Mouse (Mus musculus) ES-E14 (cell line): ENCODE data around the gene Zer1.

ENCODE experiments used
- CHD2 ChIP-seq: IDR thresholded peaks from 2 replicates; pipeline ENCODE4 v1.6.1; 2014; ENCODE audit warnings: mild to moderate bottlenecking, low read depth, low read length, inconsistent platforms
- HCFC1 ChIP-seq: IDR thresholded peaks from 2 replicates; pipeline ENCODE4 v1.6.1; 2012; ENCODE audit warnings: low read length, inconsistent platforms, borderline replicate concordance; ENCODE audit not compliant: insufficient read depth
- MAFK ChIP-seq: IDR thresholded peaks from 2 replicates; pipeline ENCODE4 v1.6.1; 2014; ENCODE audit warnings: mild to moderate bottlenecking, low read depth, low read length, inconsistent platforms; ENCODE audit not compliant: insufficient read depth

- TF ChIP-seq CHD2 (no peak), HCFC1 (no peak), MAFK (no peak)
Observed at GRCm38 (mm10) chr2:30152616-30153015, 28.2 kb upstream of the Zer1 start.
